Mouse (Mus musculus) kidney, embryonic 14.5 days (tissue): ENCODE data around the gene Lpcat2b. TPM values are rescaled to one million over a fixed set of nuclear protein-coding genes. Genes with fewer than 3 reads are reported as not detected.

Source experiments
- ATAC-seq: fragments of 200-750 bp; cut with Nextera tagmentation; 2 replicates; pipeline ENCODE4 v1.8.0; 2017; ENCODE audit warnings: moderate number of reproducible peaks, mild to moderate bottlenecking, moderate TSS enrichment, moderate library complexity; ENCODE audit not compliant: low FRiP score, low TSS enrichment
- H3K27ac ChIP-seq: fragments of 300-500 bp; sonication (generic); 2 replicates; pipeline ENCODE4 v1.5.1; 2014; ENCODE audit warnings: low read depth, mild to moderate bottlenecking, low read length, moderate library complexity, mixed read lengths
- H3K27me3 ChIP-seq: fragments of 300-500 bp; sonication (generic); 2 replicates; pipeline ENCODE4 v1.6.1; 2014; ENCODE audit warnings: mild to moderate bottlenecking, low read length; ENCODE audit not compliant: control insufficient read depth, insufficient read depth
- H3K36me3 ChIP-seq: fragments of 300-500 bp; sonication (generic); 2 replicates; pipeline ENCODE4 v1.6.1; 2014; ENCODE audit warnings: low read length, mixed read lengths; ENCODE audit not compliant: control insufficient read depth, insufficient read depth
- H3K4me1 ChIP-seq: fragments of 300-500 bp; sonication (generic); 2 replicates; pipeline ENCODE4 v1.6.1; 2014; ENCODE audit warnings: low read length, mixed read lengths; ENCODE audit not compliant: control insufficient read depth, insufficient read depth
- H3K4me2 ChIP-seq: fragments of 300-500 bp; sonication (generic); replicated peaks from 2 replicates; pipeline ENCODE4 v1.6.1; 2014; ENCODE audit warnings: low read depth, mild to moderate bottlenecking, low read length
- H3K4me3 ChIP-seq: fragments of 300-500 bp; sonication (generic); 2 replicates; pipeline ENCODE4 v1.5.1; 2014; ENCODE audit warnings: mild to moderate bottlenecking, low read length
- H3K9ac ChIP-seq: fragments of 300-500 bp; sonication (generic); 2 replicates; pipeline ENCODE4 v1.6.1; 2014; ENCODE audit warnings: low read depth, mild to moderate bottlenecking, low read length, moderate library complexity
- H3K9me3 ChIP-seq: fragments of 300-500 bp; sonication (generic); 2 replicates; pipeline ENCODE4 v1.6.1; 2016; ENCODE audit warnings: low read length; ENCODE audit not compliant: control insufficient read depth
- WGBS: fragments of 180-500 bp; shearing (Covaris S2); extraction: QIAGEN DNeasy Blood & Tissue Kit; methylation state at CpG from one replicate; pipeline ENCODE4 v1.1.7; 2014; 5-methylcytosine and 5-hydroxymethylcytosine counted together
- polyA plus RNA-seq: library from polyadenylated mRNA; unstranded; fragments of >200 nt; fragmentation: Nextera tagmentation; extraction: Ambion mirVana; gene quantifications from 2 replicates; pipeline ENCODE4 v1.2.1, GENCODE M21; 2014

Lpcat2b gene
- polyA plus RNA-seq, 1 experiment from 2014 or later = not detected

DNA sequence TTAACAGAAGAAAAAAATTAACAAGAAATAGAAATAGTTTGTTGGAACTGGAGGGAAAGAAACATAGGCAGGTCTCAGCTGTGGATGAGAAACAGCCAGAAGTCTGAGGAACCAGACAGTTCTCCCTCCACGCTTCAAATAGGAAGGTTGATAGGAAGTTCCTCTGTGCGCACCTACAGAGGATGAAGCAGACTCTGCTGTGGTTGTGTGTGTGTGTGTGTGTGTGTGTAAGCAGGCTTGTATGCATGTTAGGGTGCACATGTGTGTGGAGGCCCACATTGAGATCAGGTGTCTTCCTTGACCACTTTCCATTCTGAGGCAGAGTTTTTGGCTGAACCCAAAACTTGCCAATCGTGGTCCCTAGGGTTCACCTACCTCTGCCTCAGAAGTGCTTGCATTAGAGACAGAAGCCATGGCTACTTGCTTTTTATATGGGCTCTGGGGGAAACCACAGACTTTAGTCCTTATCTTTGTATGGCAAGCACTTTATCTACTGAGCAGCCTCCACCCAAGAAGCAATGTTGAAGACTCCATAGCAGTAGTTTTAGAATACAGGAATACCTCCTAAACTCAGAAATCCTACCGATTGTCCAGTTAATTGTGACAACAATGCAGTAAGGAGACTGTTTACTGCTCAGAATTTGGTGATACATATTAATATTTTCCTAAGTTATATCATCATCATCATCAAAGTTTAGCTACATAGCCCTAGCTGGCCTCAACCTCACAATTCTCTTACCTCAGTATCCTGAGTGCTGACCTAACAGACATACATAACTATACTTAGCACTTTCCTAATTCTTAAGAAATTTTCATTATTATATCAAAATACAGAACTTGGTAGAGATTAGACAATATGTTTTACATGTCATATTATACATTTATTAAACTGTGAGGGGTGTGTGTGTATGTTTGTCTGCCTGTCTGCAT is 31.1 kb downstream of the Lpcat2b start:
- Histone ChIP-seq H3K4me3 (no peak overlapping the region), H3K27ac (no peak overlapping the region), H3K4me2 (no peak overlapping the region), H3K36me3 (peaks cover 4% of the 10 kb centered on the region; the same call in 1 of the 2 replicates), H3K4me1 (no peaks in the 10 kb centered on the region), H3K9me3 (no peaks in the 10 kb centered on the region), H3K27me3 (no peaks in the 10 kb centered on the region), H3K9ac (no peak overlapping the region)
- ATAC-seq = no peak
- 90% methylated on average over 4 of the region's 4 CpGs for WGBS

DNA sequence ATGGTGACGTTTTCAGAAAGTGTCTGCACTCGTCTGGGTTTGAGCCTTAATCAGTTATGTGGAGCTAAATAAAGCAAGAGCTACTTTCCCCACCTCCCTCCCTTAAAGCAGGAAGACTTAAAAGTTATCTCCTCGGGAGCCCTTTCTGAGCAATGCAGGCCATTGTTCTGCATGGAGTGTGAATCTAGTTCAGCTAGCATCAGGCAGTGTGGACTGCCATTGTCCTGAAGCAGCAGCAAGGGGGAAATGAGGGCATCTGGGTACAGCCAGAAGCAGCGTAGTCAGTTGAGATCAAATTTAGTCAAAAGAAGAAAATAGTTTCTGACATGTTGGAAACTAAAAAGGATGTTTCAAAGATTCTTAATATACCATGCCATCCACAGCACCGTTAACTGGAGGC is 35.2 kb downstream of the Lpcat2b start:
- no peak for ATAC-seq

GRCm38 (mm10) chr5:107467098-107467497 is 35.7 kb downstream of the Lpcat2b start:
- Histone ChIP-seq H3K4me2 (no peak overlapping the region), H3K27me3 (no peaks in the 10 kb centered on the region), H3K4me3 (no peak overlapping the region), H3K9me3 (no peaks in the 10 kb centered on the region), H3K27ac (no peak overlapping the region), H3K36me3 (0 out of 2 replicates have a peak, but pooled peaks cover 3% of the 10 kb centered on the region), H3K9ac (no peak overlapping the region), H3K4me1 (no peaks in the 10 kb centered on the region)
- ATAC-seq = no peak
- WGBS = 91% methylated on average over 4 of the region's 4 CpGs

More for the DNA sequence above, 35.2 kb downstream of the Lpcat2b start:
- Histone ChIP-seq H3K9ac (no peak overlapping the region), H3K27ac (no peak overlapping the region), H3K36me3 (peaks cover 4% of the 10 kb centered on the region; the same call in 1 of the 2 replicates), H3K27me3 (no peaks in the 10 kb centered on the region), H3K4me3 (no peak overlapping the region), H3K4me1 (no peaks in the 10 kb centered on the region), H3K4me2 (no peak overlapping the region), H3K9me3 (no peaks in the 10 kb centered on the region)
- 68% methylated on average over 5 of the region's 5 CpGs for WGBS

DNA sequence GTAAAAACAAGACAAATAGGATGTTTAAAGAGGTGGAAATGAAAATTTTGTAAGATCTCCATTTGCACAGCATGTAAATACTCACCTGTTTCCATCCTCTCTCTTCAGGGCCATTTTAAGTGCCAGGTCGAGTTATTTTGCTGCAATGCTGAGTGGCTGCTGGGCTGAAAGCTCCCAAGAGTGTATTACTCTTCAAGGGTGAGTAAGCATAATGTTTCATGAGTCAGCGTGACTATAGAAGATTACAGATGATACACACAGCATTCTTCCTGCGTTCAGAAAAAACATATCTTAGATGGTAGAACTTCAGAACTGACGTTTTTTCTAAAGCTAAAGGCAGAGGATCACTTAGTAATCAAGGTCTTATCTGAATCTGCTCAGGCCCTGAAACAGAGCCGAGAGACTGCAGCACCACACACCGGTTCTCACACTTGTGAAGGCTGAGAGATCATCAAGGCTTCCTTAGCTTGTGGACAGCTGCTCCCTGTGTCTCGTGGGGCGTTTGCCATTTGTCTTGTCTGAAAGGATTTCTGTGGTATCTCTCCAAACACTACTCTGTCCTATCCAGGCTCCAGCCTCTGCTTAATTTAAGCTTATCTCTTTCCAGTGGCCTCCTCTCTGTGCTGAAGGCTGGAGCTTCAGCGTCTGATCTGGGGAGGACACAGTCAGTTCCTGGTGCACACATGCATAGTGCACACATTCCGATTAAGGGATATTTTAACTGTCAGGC is 39.4 kb downstream of the Lpcat2b start:
- Histone ChIP-seq H3K4me2 (no peak overlapping the region), H3K27me3 (no peaks in the 10 kb centered on the region), H3K27ac (no peak overlapping the region), H3K4me1 (no peaks in the 10 kb centered on the region), H3K9me3 (no peaks in the 10 kb centered on the region), H3K9ac (no peak overlapping the region), H3K36me3 (0 out of 2 replicates have a peak, but pooled peaks cover 3% of the 10 kb centered on the region), H3K4me3 (no peak overlapping the region)
- no peak for ATAC-seq
- 71% methylated on average over 10 of the region's 10 CpGs for WGBS

GRCm38 (mm10) chr5:107480194-107480593 is 48.8 kb downstream of the Lpcat2b start:
- Histone ChIP-seq H3K27me3 (no peaks in the 10 kb centered on the region), H3K36me3 (no peaks in the 10 kb centered on the region), H3K9me3 (no peaks in the 10 kb centered on the region), H3K9ac (no peak overlapping the region), H3K4me2 (no peak overlapping the region), H3K27ac (no peak overlapping the region), H3K4me3 (no peak overlapping the region), H3K4me1 (no peaks in the 10 kb centered on the region)
- 98% methylated on average over 2 of the region's 2 CpGs for WGBS
- ATAC-seq = no peak

Other genes starting within 250 kb of the Lpcat2b start
- gene Tgfbr3, start 141.9 kb upstream of the Lpcat2b start, polyA plus RNA-seq = 7.5 and 18.0 TPM in 2 replicates
- 1.4 and 1.9 TPM in 2 replicates for gene Brdt, start 100.4 kb upstream of the Lpcat2b start, polyA plus RNA-seq
- gene Ephx4, start 28.8 kb upstream of the Lpcat2b start, polyA plus RNA-seq = 2.5 and 2.7 TPM in 2 replicates
- gene Btbd8, start 6.4 kb downstream of the Lpcat2b start, polyA plus RNA-seq = 4.0 and 4.1 TPM in 2 replicates
- 0.84 and 0.94 TPM in 2 replicates for gene Gm42669, start 76.1 kb downstream of the Lpcat2b start, polyA plus RNA-seq
- 0.06 and 0.16 TPM in 2 replicates for gene 1700028K03Rik, start 103.2 kb downstream of the Lpcat2b start, polyA plus RNA-seq
- 17.4 and 18.5 TPM in 2 replicates for gene Rpap2, start 165.8 kb downstream of the Lpcat2b start, polyA plus RNA-seq
- 37.3 and 43.6 TPM in 2 replicates for gene Glmn, start 166.3 kb downstream of the Lpcat2b start, polyA plus RNA-seq